Mouse (Mus musculus): ENCODE measurements at regions not wholly inside any gene's neighbourhood (a gene's known extent, or its start where the extent isn't known, plus 50 kb on each side); places are given as distances from the start of the nearest gene placed in this dataset.

GRCm38 (mm10) chr13:35166080-35166479 lies 139.2 kb upstream of the Eci2 start:
- TF ChIP-seq TAL1 (IDR thresholded peaks at IDR 0.05; ENCODE audit: low read length): no peak
- no peak for TF ChIP-seq GATA1 (IDR thresholded peaks at IDR 0.05; ENCODE audit: low read length)

All from erythroblast, embryonic 14.5 days (primary cell).